Mouse (Mus musculus): Measurements from ENCODE around the gene Cfap126. TPM values are rescaled to one million over a fixed set of nuclear protein-coding genes. Genes with fewer than 3 reads are reported as not detected.
"Not testable (repeated sequence)": the region's sequence is repeated elsewhere in the genome, so short reads cannot be mapped to it uniquely, and the experiment has no call there.

Gene Cfap126
- 1.5 and 2.1 TPM in 2 replicates for polyA plus RNA-seq (2014; fragmentation: Nextera tagmentation; extraction: Ambion mirVana)

GRCm38 (mm10) chr1:171113873-171114299 lies at the start of gene Cfap126:
TSS of gene Cfap126 (plus strand) at chr1:171113918.
- H3K4me2 ChIP-seq (ENCODE audit: low read length): peak within 1 kb of the TSS; percentile 68
- peak within 1 kb of the TSS; percentile 83 for H3K27ac ChIP-seq (ENCODE audit: low read depth)
- peak within 1 kb of the TSS; percentile 50 for H3K9ac ChIP-seq (ENCODE audit: low read length)
- H3K27me3 ChIP-seq (replicated peaks; ENCODE audit: control insufficient read depth, insufficient read depth, low read length): no peaks in the 10 kb centered on the region
- WGBS: under 1% methylated on average over 24 of the region's 24 CpGs
- no peaks in the 10 kb centered on the region for H3K9me3 ChIP-seq (ENCODE audit: control insufficient read depth, low read length)
- peak; percentile 78 for DNase-seq (ENCODE audit: low spot score)
- H3K36me3 ChIP-seq (ENCODE audit: control insufficient read depth, insufficient read depth, low read length): no peaks in the 10 kb centered on the region
- ATAC-seq (replicated peaks; ENCODE audit: low FRiP score, low TSS enrichment, low read depth): 0 out of 2 replicates have a peak, but pooled peaks have one; percentile 2
- peaks cover 11% of the 10 kb centered on the region for H3K4me1 ChIP-seq (replicated peaks; ENCODE audit: control insufficient read depth, insufficient read depth, low read length)
- peak within 1 kb of the TSS; percentile 45 for H3K4me3 ChIP-seq (ENCODE audit: low read depth, low read length)

- 1% methylated on average over 39 of the region's 75 CpGs for WGBS
- not testable (repeated sequence) for H3K9ac ChIP-seq (ENCODE audit: low read length); H3K36me3 ChIP-seq (ENCODE audit: control insufficient read depth, insufficient read depth, low read length); H3K4me1 ChIP-seq (replicated peaks; ENCODE audit: control insufficient read depth, insufficient read depth, low read length); H3K27ac ChIP-seq (ENCODE audit: low read depth); H3K9me3 ChIP-seq (ENCODE audit: control insufficient read depth, low read length)
- peak within 1 kb of the TSS; percentile 40 for H3K4me2 ChIP-seq (ENCODE audit: low read length)
- ATAC-seq (replicated peaks; ENCODE audit: low FRiP score, low TSS enrichment, low read depth): peak; percentile 66
- H3K27me3 ChIP-seq (replicated peaks; ENCODE audit: control insufficient read depth, insufficient read depth, low read length): peaks cover 24% of the 10 kb centered on the region
- H3K4me3 ChIP-seq (ENCODE audit: low read depth, low read length): peak within 1 kb of the TSS; percentile 27
- DNase-seq (ENCODE audit: low spot score): peak; percentile 99
Measured at GRCm38 (mm10) chr1:171064491-171065242, 49.1 kb upstream of the Cfap126 start, which contains the start of gene Fcgr3. TSS of gene Fcgr3 (minus strand) at chr1:171064935.

- H3K27ac ChIP-seq (ENCODE audit: low read depth): not testable (repeated sequence)
- 2% methylated on average over 15 of the region's 35 CpGs for WGBS
Measured at GRCm38 (mm10) chr1:171065243-171065587, 48.5 kb upstream of the Cfap126 start.

GRCm38 (mm10) chr1:171065768-171066167 lies 48.0 kb upstream of the Cfap126 start:
- Histone ChIP-seq H3K4me3 (ENCODE audit: low read depth, low read length) (peak overlapping the region; percentile 17; the same call in 1 of the 2 replicates), H3K27me3 (replicated peaks; ENCODE audit: control insufficient read depth, insufficient read depth, low read length) (peaks cover 29% of the 10 kb centered on the region), H3K4me2 (ENCODE audit: low read length) (peak overlapping the region; percentile 40)
- DNase-seq (ENCODE audit: low spot score); H3K4me1 ChIP-seq (replicated peaks; ENCODE audit: control insufficient read depth, insufficient read depth, low read length); H3K27ac ChIP-seq (ENCODE audit: low read depth); H3K36me3 ChIP-seq (ENCODE audit: control insufficient read depth, insufficient read depth, low read length); H3K9me3 ChIP-seq (ENCODE audit: control insufficient read depth, low read length); H3K9ac ChIP-seq (ENCODE audit: low read length): not testable (repeated sequence)
- 6% methylated on average over 26 of the region's 45 CpGs for WGBS
- ATAC-seq (replicated peaks; ENCODE audit: low FRiP score, low TSS enrichment, low read depth): peak; percentile 7

More at GRCm38 (mm10) chr1:171065243-171065587, 48.5 kb upstream of the Cfap126 start:
- peak; percentile 55 for ATAC-seq (replicated peaks; ENCODE audit: low FRiP score, low TSS enrichment, low read depth)
- not testable (repeated sequence) for H3K36me3 ChIP-seq (ENCODE audit: control insufficient read depth, insufficient read depth, low read length); H3K9me3 ChIP-seq (ENCODE audit: control insufficient read depth, low read length); H3K9ac ChIP-seq (ENCODE audit: low read length); DNase-seq (ENCODE audit: low spot score); H3K4me1 ChIP-seq (replicated peaks; ENCODE audit: control insufficient read depth, insufficient read depth, low read length)
- Histone ChIP-seq H3K4me3 (ENCODE audit: low read depth, low read length) (peak overlapping the region; percentile 27; the same call in 1 of the 2 replicates), H3K27me3 (replicated peaks; ENCODE audit: control insufficient read depth, insufficient read depth, low read length) (peaks cover 28% of the 10 kb centered on the region), H3K4me2 (ENCODE audit: low read length) (peak overlapping the region; percentile 36)

GRCm38 (mm10) chr1:171066583-171066982 lies 47.1 kb upstream of the Cfap126 start:
- H3K27me3 ChIP-seq (replicated peaks; ENCODE audit: control insufficient read depth, insufficient read depth, low read length): peaks cover 32% of the 10 kb centered on the region
- H3K4me1 ChIP-seq (replicated peaks; ENCODE audit: control insufficient read depth, insufficient read depth, low read length); H3K9ac ChIP-seq (ENCODE audit: low read length); H3K9me3 ChIP-seq (ENCODE audit: control insufficient read depth, low read length); H3K4me3 ChIP-seq (ENCODE audit: low read depth, low read length); DNase-seq (ENCODE audit: low spot score); H3K36me3 ChIP-seq (ENCODE audit: control insufficient read depth, insufficient read depth, low read length); H3K4me2 ChIP-seq (ENCODE audit: low read length); H3K27ac ChIP-seq (ENCODE audit: low read depth): not testable (repeated sequence)
- 35% methylated on average over 2 of the region's 10 CpGs for WGBS
- peak; percentile 34 for ATAC-seq (replicated peaks; ENCODE audit: low FRiP score, low TSS enrichment, low read depth)

GRCm38 (mm10) chr1:171067928-171068327 lies 45.8 kb upstream of the Cfap126 start:
- H3K4me1 ChIP-seq (replicated peaks; ENCODE audit: control insufficient read depth, insufficient read depth, low read length); H3K9me3 ChIP-seq (ENCODE audit: control insufficient read depth, low read length); ATAC-seq (replicated peaks; ENCODE audit: low FRiP score, low TSS enrichment, low read depth); H3K36me3 ChIP-seq (ENCODE audit: control insufficient read depth, insufficient read depth, low read length); H3K9ac ChIP-seq (ENCODE audit: low read length); H3K27ac ChIP-seq (ENCODE audit: low read depth); H3K4me2 ChIP-seq (ENCODE audit: low read length): not testable (repeated sequence)
- WGBS: 39% methylated on average over 5 of the region's 5 CpGs
- peak; percentile 65 for DNase-seq (ENCODE audit: low spot score)
- peak overlapping the region; percentile 4; the same call in 1 of the 2 replicates for H3K4me3 ChIP-seq (ENCODE audit: low read depth, low read length)
- H3K27me3 ChIP-seq (replicated peaks; ENCODE audit: control insufficient read depth, insufficient read depth, low read length): peaks cover 32% of the 10 kb centered on the region

GRCm38 (mm10) chr1:171069508-171069907 lies 44.2 kb upstream of the Cfap126 start:
- not testable (repeated sequence) for H3K4me3 ChIP-seq (ENCODE audit: low read depth, low read length); H3K9me3 ChIP-seq (ENCODE audit: control insufficient read depth, low read length); H3K4me2 ChIP-seq (ENCODE audit: low read length); H3K27ac ChIP-seq (ENCODE audit: low read depth); H3K4me1 ChIP-seq (replicated peaks; ENCODE audit: control insufficient read depth, insufficient read depth, low read length); H3K9ac ChIP-seq (ENCODE audit: low read length); H3K36me3 ChIP-seq (ENCODE audit: control insufficient read depth, insufficient read depth, low read length); ATAC-seq (replicated peaks; ENCODE audit: low FRiP score, low TSS enrichment, low read depth)
- WGBS: 62% methylated on average over 3 of the region's 3 CpGs
- DNase-seq (ENCODE audit: low spot score): peak; percentile 80
- peaks cover 34% of the 10 kb centered on the region for H3K27me3 ChIP-seq (replicated peaks; ENCODE audit: control insufficient read depth, insufficient read depth, low read length)

GRCm38 (mm10) chr1:171070879-171071278 lies 42.8 kb upstream of the Cfap126 start:
- H3K4me3 ChIP-seq (ENCODE audit: low read depth, low read length); H3K9me3 ChIP-seq (ENCODE audit: control insufficient read depth, low read length); DNase-seq (ENCODE audit: low spot score); H3K27ac ChIP-seq (ENCODE audit: low read depth); H3K9ac ChIP-seq (ENCODE audit: low read length); H3K36me3 ChIP-seq (ENCODE audit: control insufficient read depth, insufficient read depth, low read length); H3K4me1 ChIP-seq (replicated peaks; ENCODE audit: control insufficient read depth, insufficient read depth, low read length); ATAC-seq (replicated peaks; ENCODE audit: low FRiP score, low TSS enrichment, low read depth); H3K4me2 ChIP-seq (ENCODE audit: low read length): not testable (repeated sequence)
- peaks cover 26% of the 10 kb centered on the region for H3K27me3 ChIP-seq (replicated peaks; ENCODE audit: control insufficient read depth, insufficient read depth, low read length)
- 25% methylated on average over 11 of the region's 16 CpGs for WGBS

- H3K4me2 ChIP-seq (ENCODE audit: low read length); H3K9ac ChIP-seq (ENCODE audit: low read length); H3K4me3 ChIP-seq (ENCODE audit: low read depth, low read length); DNase-seq (ENCODE audit: low spot score); H3K4me1 ChIP-seq (replicated peaks; ENCODE audit: control insufficient read depth, insufficient read depth, low read length); H3K36me3 ChIP-seq (ENCODE audit: control insufficient read depth, insufficient read depth, low read length); H3K9me3 ChIP-seq (ENCODE audit: control insufficient read depth, low read length); H3K27ac ChIP-seq (ENCODE audit: low read depth): not testable (repeated sequence)
- no CpG with 5 or more reads among the region's 35 CpGs for WGBS
- ATAC-seq (replicated peaks; ENCODE audit: low FRiP score, low TSS enrichment, low read depth): peak; percentile 66
- H3K27me3 ChIP-seq (replicated peaks; ENCODE audit: control insufficient read depth, insufficient read depth, low read length): peaks cover 26% of the 10 kb centered on the region
Measured at GRCm38 (mm10) chr1:171071726-171072125, 42.0 kb upstream of the Cfap126 start.
